Mouse (Mus musculus) liver, postnatal 0 days (tissue): ENCODE results near the gene Klhl5. TPM values are rescaled to one million over a fixed set of nuclear protein-coding genes. Genes with fewer than 3 reads are reported as not detected.
A peak's percentile ranks its signal among the peaks of the same experiment; 100 is the strongest.

Experiments used
- ATAC-seq: fragments of 200-750 bp; cut with Nextera tagmentation; 2 replicates; pipeline ENCODE4 v1.8.0; 2017; ENCODE audit warnings: mild to moderate bottlenecking, moderate library complexity
- DNase-seq: peaks from one replicate; pipeline ENCODE4 v3.0.0-alpha.2; 2016
- H3K27ac ChIP-seq: fragments of 300-500 bp; sonication (generic); 2 replicates; pipeline ENCODE4 v1.5.1; 2014; ENCODE audit warnings: antibody characterized with exemption, moderate library complexity, mild to moderate bottlenecking, low read depth
- H3K27me3 ChIP-seq: fragments of 300-500 bp; sonication (generic); 2 replicates; pipeline ENCODE4 v1.6.1; 2014; ENCODE audit warnings: low read length, control low read depth, mixed read lengths; ENCODE audit not compliant: insufficient read depth
- H3K36me3 ChIP-seq: fragments of 300-500 bp; sonication (generic); replicated peaks from 2 replicates; pipeline ENCODE4 v1.6.1; 2014; ENCODE audit warnings: mild to moderate bottlenecking, control low read depth, low read length, moderate library complexity, mixed read lengths; ENCODE audit not compliant: insufficient read depth
- H3K4me1 ChIP-seq: fragments of 300-500 bp; sonication (generic); 2 replicates; pipeline ENCODE4 v1.6.1; 2014; ENCODE audit warnings: antibody characterized with exemption, mild to moderate bottlenecking, control low read depth; ENCODE audit not compliant: insufficient read depth
- H3K4me2 ChIP-seq: fragments of 300-500 bp; sonication (generic); 2 replicates; pipeline ENCODE4 v1.6.1; 2014; ENCODE audit warnings: low read depth, mild to moderate bottlenecking, low read length, moderate library complexity, mixed read lengths
- H3K4me3 ChIP-seq: fragments of 300-500 bp; sonication (generic); 2 replicates; pipeline ENCODE4 v1.5.1; 2014; ENCODE audit warnings: low read depth, low read length
- H3K9ac ChIP-seq: fragments of 300-500 bp; sonication (generic); replicated peaks from 2 replicates; pipeline ENCODE4 v1.6.1; 2014; ENCODE audit warnings: mild to moderate bottlenecking, moderate library complexity
- H3K9me3 ChIP-seq: fragments of 300-500 bp; sonication (generic); 2 replicates; pipeline ENCODE4 v1.6.1; 2016; ENCODE audit warnings: mild to moderate bottlenecking, control low read depth, low read length, mixed read lengths
- CTCF ChIP-seq: sonication (generic); IDR thresholded peaks from 2 replicates; pipeline ENCODE4 v1.5.1; 2016; ENCODE audit warnings: antibody characterized with exemption, low read depth
- EP300 ChIP-seq: IDR thresholded peaks from 2 replicates; pipeline ENCODE4 v1.6.1; 2016; ENCODE audit warnings: antibody characterized with exemption, low read depth, mild to moderate bottlenecking
- WGBS: fragments of 180-500 bp; shearing (Covaris S2); extraction: QIAGEN DNeasy Blood & Tissue Kit; methylation state at CpG from one replicate; pipeline ENCODE4 v1.1.7; 2014; ENCODE audit not compliant: insufficient replicate concordance; 5-methylcytosine and 5-hydroxymethylcytosine counted together
- polyA plus RNA-seq: library from polyadenylated mRNA; unstranded; fragments of >200 nt; fragmentation: Nextera tagmentation; extraction: Ambion mirVana; gene quantifications from 2 replicates; pipeline ENCODE4 v1.2.1, GENCODE M21; 2015

The Klhl5 gene
- polyA plus RNA-seq, 1 experiment from 2014 or later: 5.2 TPM

DNA sequence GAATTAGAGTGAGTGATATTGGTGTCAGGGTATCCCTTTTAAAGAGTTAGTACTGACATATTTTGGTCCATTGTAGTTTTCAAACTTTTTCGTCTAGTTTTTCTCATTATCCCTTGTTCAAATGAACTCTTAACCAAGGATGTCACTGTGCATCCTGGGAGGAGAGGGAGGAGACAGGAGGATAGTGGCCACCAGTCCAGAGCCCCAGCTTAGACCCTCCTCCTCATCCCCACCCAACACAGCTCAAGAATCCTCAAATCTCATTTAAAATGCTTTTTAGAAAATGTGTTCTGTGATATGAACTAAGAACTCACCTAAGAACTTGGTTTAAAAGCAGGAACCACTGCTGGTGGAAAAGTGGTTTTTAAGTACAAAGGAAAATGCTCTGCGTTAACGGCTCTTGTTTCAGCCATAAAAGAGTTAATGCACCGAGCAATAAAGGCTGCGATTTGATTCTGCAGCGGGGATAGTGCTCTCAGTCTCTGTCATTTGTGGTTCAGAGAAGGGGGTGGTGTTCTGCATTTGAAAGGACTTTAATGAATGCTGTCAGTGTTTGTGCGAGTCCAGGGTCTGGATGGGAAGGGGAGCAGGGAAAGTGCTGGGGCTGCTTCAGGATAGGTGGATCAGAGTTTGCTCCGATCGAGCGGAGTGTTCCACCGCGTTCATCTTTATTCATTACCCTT, 23.3 kb downstream of the Klhl5 start:
- ATAC-seq (no peak), DNase-seq (no peak)
- no peak for TF ChIP-seq CTCF
- no peak for TF ChIP-seq EP300
- H3K9me3 ChIP-seq: no peaks in the 10 kb centered on the region
- H3K36me3 ChIP-seq: 0 out of 2 replicates have a peak, but pooled peaks cover 2% of the 10 kb centered on the region
- no peaks in the 10 kb centered on the region for H3K27me3 ChIP-seq
- peak overlapping the region; percentile 57 for H3K4me2 ChIP-seq
- no peak overlapping the region for H3K9ac ChIP-seq
- H3K27ac ChIP-seq: no peak overlapping the region
- H3K4me3 ChIP-seq: 0 out of 2 replicates have a peak overlapping the region, but pooled peaks have one; percentile 9
- H3K4me1 ChIP-seq: no peaks in the 10 kb centered on the region
- WGBS: 33% methylated on average over 12 of the region's 12 CpGs

DNA sequence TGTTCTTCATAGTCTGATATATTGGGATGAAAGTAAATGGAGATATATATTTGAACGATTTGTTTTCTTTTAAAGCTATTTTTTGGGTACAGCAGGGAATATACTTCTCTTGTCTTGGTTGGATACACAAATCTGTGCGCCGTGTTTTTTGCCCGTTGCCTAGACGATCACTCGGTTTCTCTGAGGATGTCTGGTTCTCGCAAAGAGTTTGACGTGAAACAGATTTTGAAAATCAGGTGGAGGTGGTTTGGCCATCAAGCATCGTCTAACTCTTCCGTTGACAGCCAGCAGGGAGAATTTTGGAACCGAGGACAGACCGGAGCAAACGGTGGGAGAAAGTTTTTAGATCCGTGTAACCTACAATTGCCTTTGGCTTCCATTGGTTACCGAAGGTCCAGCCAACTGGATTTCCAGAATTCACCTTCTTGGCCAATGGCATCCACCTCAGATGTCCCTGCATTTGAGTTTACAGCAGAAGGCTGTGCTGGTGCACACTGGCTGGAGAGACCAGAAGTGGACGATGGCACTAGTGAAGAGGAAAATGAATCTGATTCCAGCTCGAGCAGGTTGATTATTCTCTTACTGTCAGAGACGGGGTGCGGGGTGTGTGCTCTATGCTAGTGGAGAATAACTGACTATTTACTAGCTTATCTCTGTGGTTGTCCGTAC, 24.0 kb downstream of the Klhl5 start:
- H3K9ac ChIP-seq: no peak overlapping the region
- peak overlapping the region; percentile 57 for H3K4me2 ChIP-seq
- TF ChIP-seq EP300 (no peak), CTCF (no peak)
- H3K4me1 ChIP-seq: no peaks in the 10 kb centered on the region
- H3K4me3 ChIP-seq: 0 out of 2 replicates have a peak overlapping the region, but pooled peaks have one; percentile 9
- no peaks in the 10 kb centered on the region for H3K9me3 ChIP-seq
- H3K27me3 ChIP-seq: no peaks in the 10 kb centered on the region
- H3K36me3 ChIP-seq: no peaks in the 10 kb centered on the region
- DNase-seq: no peak
- ATAC-seq: no peak
- WGBS: 43% methylated on average over 20 of the region's 20 CpGs
- H3K27ac ChIP-seq: no peak overlapping the region

DNA sequence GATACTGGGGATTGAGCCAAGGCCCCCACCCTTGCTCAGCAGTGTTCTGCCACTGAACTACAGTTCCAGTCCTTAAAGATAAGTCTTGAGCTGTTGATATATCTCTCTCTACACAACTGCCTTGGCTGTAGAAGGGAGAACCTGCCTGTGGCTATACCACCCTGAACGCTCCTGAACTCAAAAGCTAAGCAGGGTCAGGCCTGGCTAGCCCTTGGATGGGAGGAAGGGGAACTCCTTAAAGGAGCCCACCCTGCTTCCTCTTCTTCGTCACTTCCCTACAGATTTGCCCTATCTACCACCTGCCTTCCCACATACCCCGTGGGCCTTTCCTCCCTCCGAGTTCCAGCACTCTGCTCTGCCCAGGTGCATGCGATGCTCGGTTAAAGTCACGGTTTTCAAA, 28.8 kb downstream of the Klhl5 start:
- Histone ChIP-seq H3K36me3 (0 out of 2 replicates have a peak, but pooled peaks cover under 1% of the 10 kb centered on the region), H3K4me1 (no peaks in the 10 kb centered on the region), H3K4me3 (no peak overlapping the region), H3K27me3 (no peaks in the 10 kb centered on the region), H3K4me2 (no peak overlapping the region), H3K9me3 (no peaks in the 10 kb centered on the region), H3K9ac (no peak overlapping the region), H3K27ac (no peak overlapping the region)
- WGBS: 55% methylated on average over 7 of the region's 7 CpGs
- DNase-seq (no peak), ATAC-seq (no peak)
- TF ChIP-seq CTCF (no peak), EP300 (no peak)

DNA sequence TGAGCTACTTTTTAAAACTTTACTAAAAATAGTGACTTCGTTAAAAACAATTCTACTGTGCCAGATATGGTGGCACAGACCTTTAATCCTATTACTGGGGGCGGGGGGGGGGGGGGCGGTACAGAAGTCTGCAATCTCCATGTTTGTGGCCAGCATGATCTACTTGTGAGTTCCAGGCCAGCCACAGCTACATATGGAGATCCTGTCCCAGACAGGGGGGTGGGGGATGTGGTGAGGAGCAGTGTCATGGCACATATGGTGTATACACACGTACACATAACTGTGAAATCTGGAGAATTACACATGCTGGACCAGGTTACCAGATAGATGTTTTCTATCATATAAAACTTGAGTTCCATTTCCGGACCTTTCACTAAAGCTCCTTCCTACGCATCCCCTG, 29.7 kb downstream of the Klhl5 start:
- Histone ChIP-seq H3K9ac (no peak overlapping the region), H3K4me1 (no peaks in the 10 kb centered on the region), H3K27ac (no peak overlapping the region), H3K36me3 (0 out of 2 replicates have a peak, but pooled peaks cover 6% of the 10 kb centered on the region), H3K4me2 (no peak overlapping the region), H3K4me3 (no peak overlapping the region), H3K27me3 (no peaks in the 10 kb centered on the region), H3K9me3 (no peaks in the 10 kb centered on the region)
- no peak for ATAC-seq
- WGBS: 87% methylated on average over 6 of the region's 6 CpGs
- TF ChIP-seq EP300: no peak
- TF ChIP-seq CTCF: no peak
- DNase-seq: no peak

DNA sequence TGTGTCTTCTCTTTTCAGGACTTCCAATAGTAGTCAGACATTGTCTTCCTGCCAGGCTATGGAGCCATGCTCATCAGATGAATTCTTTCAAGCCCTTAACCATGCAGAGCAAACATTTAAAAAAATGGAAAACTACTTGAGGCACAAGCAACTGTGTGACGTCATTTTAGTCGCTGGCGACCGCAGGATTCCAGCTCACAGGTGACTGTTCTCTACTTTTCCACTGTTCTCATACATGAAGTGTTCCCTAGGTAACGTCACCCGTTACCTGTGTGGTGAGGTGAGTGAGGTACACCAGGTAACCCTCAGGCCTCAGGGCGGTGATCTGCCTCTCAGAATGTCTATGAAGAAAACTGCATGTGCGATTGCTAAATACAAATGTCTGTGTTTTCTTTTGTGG, 33.9 kb downstream of the Klhl5 start:
- TF ChIP-seq EP300 (no peak), CTCF (no peak)
- Histone ChIP-seq H3K9me3 (no peaks in the 10 kb centered on the region), H3K9ac (no peak overlapping the region), H3K36me3 (peaks cover 23% of the 10 kb centered on the region), H3K27ac (no peak overlapping the region), H3K4me2 (no peak overlapping the region), H3K4me3 (no peak overlapping the region), H3K4me1 (no peaks in the 10 kb centered on the region), H3K27me3 (no peaks in the 10 kb centered on the region)
- 91% methylated on average over 8 of the region's 8 CpGs for WGBS
- DNase-seq (no peak), ATAC-seq (no peak)

DNA sequence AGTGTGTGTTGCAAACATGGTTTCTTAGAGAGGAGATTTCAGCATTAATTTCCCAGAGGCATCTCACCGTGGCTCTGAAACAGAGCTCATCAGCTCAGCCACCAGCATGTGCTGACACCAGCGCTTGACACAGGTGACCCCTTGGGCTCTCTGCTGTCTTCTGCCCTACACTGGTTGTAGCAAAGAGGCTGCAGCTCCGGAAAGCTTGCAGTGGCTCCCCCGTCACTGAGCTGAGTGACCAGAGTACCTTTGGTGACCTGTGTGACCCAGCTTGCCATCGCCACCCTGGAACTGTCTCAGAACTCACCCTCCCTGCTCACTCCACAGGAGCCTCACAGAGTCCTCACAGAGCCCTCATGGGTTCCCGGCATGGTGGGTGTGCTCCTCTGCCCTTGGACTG, 34.9 kb downstream of the Klhl5 start:
- ATAC-seq: no peak
- H3K4me1 ChIP-seq: no peaks in the 10 kb centered on the region
- 79% methylated on average over 6 of the region's 6 CpGs for WGBS
- H3K36me3 ChIP-seq: peaks cover 23% of the 10 kb centered on the region
- H3K4me3 ChIP-seq: no peak overlapping the region
- no peak overlapping the region for H3K27ac ChIP-seq
- no peak for DNase-seq
- H3K27me3 ChIP-seq: no peaks in the 10 kb centered on the region
- no peak overlapping the region for H3K9ac ChIP-seq
- no peak overlapping the region for H3K4me2 ChIP-seq
- TF ChIP-seq CTCF (no peak), EP300 (no peak)
- no peaks in the 10 kb centered on the region for H3K9me3 ChIP-seq
